Mouse (Mus musculus) small intestine, adult 2 months (tissue): ENCODE measurements at regions not wholly inside any gene's neighbourhood (a gene's known extent, or its start where the extent isn't known, plus 50 kb on each side); places are given as distances from the start of the nearest gene placed in this dataset.
"Not testable (repeated sequence)": the region's sequence is repeated elsewhere in the genome, so short reads cannot be mapped to it uniquely, and the experiment has no call there.

Source experiments
- CTCF ChIP-seq: fragments of 200-500 bp; IDR thresholded peaks from 2 replicates; pipeline ENCODE4 v1.5.1; 2012; ENCODE audit warnings: low read depth, mild to moderate bottlenecking, control low read depth, inconsistent platforms, low read length, moderate library complexity, mixed read lengths; ENCODE audit not compliant: insufficient replicate concordance, insufficient read length; ENCODE audit errors: extremely low read depth
- POLR2A ChIP-seq: fragments of 200-500 bp; IDR thresholded peaks from 2 replicates; pipeline ENCODE4 v1.6.1; 2012; ENCODE audit warnings: low read depth, mild to moderate bottlenecking, control low read depth, inconsistent platforms, low read length, moderate library complexity

GRCm38 (mm10) chr13:12693593-12694118 is 106.2 kb downstream of the Prl2c3 start:
- TF ChIP-seq POLR2A, CTCF: not testable (repeated sequence)
